26 mouse cellular contexts compared by ENCODE assay signal in genomic region chr17:64917830-64918229, GRCm38 (mm10).
DNase-seq lines count a peak whose midpoint lies in the region; ATAC-seq lines count a peak whose summit lies in the region.
"Had no signal": no experiment of that assay in that cellular context is flagged by ENCODE, and none has a peak within 500 bp of the region (broad histone marks: within the 10 kb centered on the region; RNA-seq: fewer than 3 reads in every experiment).

No protein-coding gene starts in this region.

- no peak overlapping the region for H3K9ac ChIP-seq in limb, embryonic 15.5 days
- H3K9ac ChIP-seq: forebrain, postnatal 0 days; heart, embryonic 12.5 days; heart, embryonic 15.5 days; hindbrain, embryonic 14.5 days had no signal

- H3K36me3 ChIP-seq in limb, embryonic 15.5 days: no peaks in the 10 kb centered on the region
- no peaks in the 10 kb centered on the region for H3K36me3 ChIP-seq in limb, embryonic 10.5 days
- H3K36me3 ChIP-seq: G1E; heart, embryonic 12.5 days; heart, embryonic 15.5 days had no signal

- no peaks in the 10 kb centered on the region for H3K9me3 ChIP-seq in limb, embryonic 15.5 days
- H3K9me3 ChIP-seq in limb, embryonic 10.5 days (replicated peaks): no peaks in the 10 kb centered on the region
- H3K9me3 ChIP-seq: heart, embryonic 12.5 days; heart, embryonic 15.5 days had no signal

- whole genome bisulfite sequencing in limb, embryonic 15.5 days: 85% methylated on average over 4 of the region's 4 CpGs
- WGBS in limb, embryonic 10.5 days: 91% methylated on average over 4 of the region's 4 CpGs

- peaks cover 13% of the 10 kb centered on the region for H3K4me1 ChIP-seq in limb, embryonic 15.5 days
- peaks cover 26% of the 10 kb centered on the region for H3K4me1 ChIP-seq in limb, embryonic 10.5 days

- no peak overlapping the region for H3K4me2 ChIP-seq in limb, embryonic 15.5 days
- H3K4me2 ChIP-seq: heart, embryonic 12.5 days; heart, embryonic 15.5 days; hindbrain, embryonic 14.5 days had no signal

- intact Hi-C loops in heart, postnatal 36 days (cut with DNase I): loop anchor here (5.0 to 10.0 kb wide), 2 partner anchors 334 to 407 kb away; no protein-coding TSS in a partner anchor

- 0 out of 2 replicates have a peak, but pooled peaks have one; percentile 32 for ATAC-seq in limb, embryonic 15.5 days (ENCODE audit: insufficient number of reproducible peaks, low FRiP score, low TSS enrichment, low read depth)
- ATAC-seq: forebrain, embryonic 14.5 days; forebrain, postnatal 0 days; hindbrain, postnatal 0 days; inflammation-experienced regulatory T-cells, adult 6 months; intestine, embryonic 16.5 days; Patski had no signal

- H3K27me3 ChIP-seq in limb, embryonic 15.5 days: no peaks in the 10 kb centered on the region
- H3K27me3 ChIP-seq in limb, embryonic 10.5 days (ENCODE audit: low read depth, poor library complexity, severe bottlenecking): no peaks in the 10 kb centered on the region
- H3K27me3 ChIP-seq: CH12.LX; heart, embryonic 12.5 days; heart, embryonic 15.5 days had no signal

- no peak overlapping the region for H3K27ac ChIP-seq in limb, embryonic 15.5 days
- no peak overlapping the region for H3K27ac ChIP-seq in limb, embryonic 10.5 days
- H3K27ac ChIP-seq: gastrocnemius, adult 2 months; heart, embryonic 15.5 days; hindbrain, embryonic 14.5 days; hindbrain, postnatal 0 days had no signal

- peak; percentile 57 for DNase-seq in heart, adult 11 months
- no peak for DNase-seq in heart, postnatal 36 days
- DNase-seq in limb, embryonic 10.5 days (ENCODE audit: low spot score): no peak
- peak; percentile 10 for DNase-seq in fat pad, adult 2 months (ENCODE audit: extremely low read depth, low read depth, low spot score)
- no peak for DNase-seq in lung, postnatal 36 days
- DNase-seq: adrenal gland, postnatal 25 days; B cell, adult 2 months; cerebellum, adult 11-12 months; cerebellum, adult 8-10 months; forebrain, postnatal 0 days; gastrocnemius, adult 2 months; gastrocnemius, postnatal 14 days; heart, adult 18-20 months; heart, postnatal 10 days; heart, postnatal 4 days had no signal

- no peak overlapping the region for H3K4me3 ChIP-seq in limb, embryonic 15.5 days
- no peak overlapping the region for H3K4me3 ChIP-seq in limb, embryonic 10.5 days
- H3K4me3 ChIP-seq: gastrocnemius, adult 2 months; heart, embryonic 12.5 days; heart, embryonic 15.5 days had no signal

Comparison
In these comparisons a context has a peak if more than half of its experiments do, and no peak if none do; other contexts are left out.
1. DNase-seq: peak in heart, adult 11 months (single experiment) and fat pad, adult 2 months (single experiment); none in heart, postnatal 36 days (0 of 2), limb, embryonic 10.5 days (single experiment) and lung, postnatal 36 days (single experiment).